Mouse (Mus musculus) intestine, embryonic 16.5 days (tissue): Measurements from ENCODE around the gene Ap2b1. TPM values are rescaled to one million over a fixed set of nuclear protein-coding genes. Genes with fewer than 3 reads are reported as not detected.

Experiments
- ATAC-seq: fragments of 200-750 bp; cut with Nextera tagmentation; 2 replicates; pipeline ENCODE4 v1.8.0; 2017; ENCODE audit warnings: moderate TSS enrichment, moderate library complexity
- H3K27ac ChIP-seq: fragments of 300-500 bp; sonication (generic); 2 replicates; pipeline ENCODE4 v1.5.1; 2014; ENCODE audit warnings: mild to moderate bottlenecking, low read length
- H3K27me3 ChIP-seq: fragments of 300-500 bp; sonication (generic); replicated peaks from 2 replicates; pipeline ENCODE4 v1.6.1; 2014; ENCODE audit warnings: low read length, control low read depth, mixed read lengths; ENCODE audit not compliant: control insufficient read depth, insufficient read depth
- H3K36me3 ChIP-seq: fragments of 300-500 bp; sonication (generic); 2 replicates; pipeline ENCODE4 v1.6.1; 2014; ENCODE audit warnings: low read length, control low read depth; ENCODE audit not compliant: control insufficient read depth, insufficient read depth
- H3K4me1 ChIP-seq: fragments of 300-500 bp; sonication (generic); 2 replicates; pipeline ENCODE4 v1.6.1; 2014; ENCODE audit warnings: low read length, control low read depth, mixed read lengths; ENCODE audit not compliant: control insufficient read depth, insufficient read depth
- H3K4me2 ChIP-seq: fragments of 300-500 bp; sonication (generic); 2 replicates; pipeline ENCODE4 v1.6.1; 2014; ENCODE audit warnings: low read depth, low read length, control low read depth
- H3K4me3 ChIP-seq: fragments of 300-500 bp; sonication (generic); 2 replicates; pipeline ENCODE4 v1.5.1; 2014; ENCODE audit warnings: mild to moderate bottlenecking, low read length
- H3K9ac ChIP-seq: fragments of 300-500 bp; sonication (generic); 2 replicates; pipeline ENCODE4 v1.6.1; 2014; ENCODE audit warnings: low read depth, low read length
- H3K9me3 ChIP-seq: fragments of 300-500 bp; sonication (generic); 2 replicates; pipeline ENCODE4 v1.6.1; 2016; ENCODE audit warnings: low read length, control low read depth; ENCODE audit not compliant: control insufficient read depth
- WGBS: fragments of 180-500 bp; shearing (Covaris S2); extraction: QIAGEN DNeasy Blood & Tissue Kit; methylation state at CpG from one replicate; pipeline ENCODE4 v1.1.7; 2014; 5-methylcytosine and 5-hydroxymethylcytosine counted together
- polyA plus RNA-seq: library from polyadenylated mRNA; unstranded; fragments of >200 nt; fragmentation: Nextera tagmentation; extraction: Ambion mirVana; gene quantifications from 2 replicates; pipeline ENCODE4 v1.2.1, GENCODE M21; 2015

Gene Ap2b1
- polyA plus RNA-seq, 1 experiment from 2014 or later = 46.3 TPM

GRCm38 (mm10) chr11:83279024-83279423, 19.8 kb upstream of the Ap2b1 start:
- Histone ChIP-seq H3K27ac (no peak overlapping the region), H3K36me3 (no peaks in the 10 kb centered on the region), H3K4me1 (no peaks in the 10 kb centered on the region; the same call in 1 of the 2 replicates), H3K27me3 (no peaks in the 10 kb centered on the region), H3K4me2 (no peak overlapping the region), H3K4me3 (no peak overlapping the region), H3K9ac (no peak overlapping the region), H3K9me3 (no peaks in the 10 kb centered on the region)
- no peak for ATAC-seq
- WGBS = 83% methylated on average over 4 of the region's 4 CpGs

- no peak for ATAC-seq
- WGBS = 61% methylated on average over 6 of the region's 6 CpGs
- H3K4me1 ChIP-seq = no peaks in the 10 kb centered on the region; the same call in 1 of the 2 replicates
- H3K36me3 ChIP-seq = no peaks in the 10 kb centered on the region
- no peak overlapping the region for H3K9ac ChIP-seq
- no peaks in the 10 kb centered on the region for H3K27me3 ChIP-seq
- H3K4me2 ChIP-seq = no peak overlapping the region
- no peaks in the 10 kb centered on the region for H3K9me3 ChIP-seq
- no peak overlapping the region for H3K4me3 ChIP-seq
- no peak overlapping the region for H3K27ac ChIP-seq
These were observed 19.1 kb upstream of the Ap2b1 start for GRCm38 (mm10) chr11:83279691-83280090.

- no peaks in the 10 kb centered on the region for H3K27me3 ChIP-seq
- H3K27ac ChIP-seq = no peak overlapping the region
- WGBS = 49% methylated on average over 2 of the region's 2 CpGs
These were observed 16.7 kb upstream of the Ap2b1 start for GRCm38 (mm10) chr11:83282084-83282483.

GRCm38 (mm10) chr11:83285627-83286026, 13.2 kb upstream of the Ap2b1 start:
- no peak overlapping the region for H3K4me3 ChIP-seq
- no peak overlapping the region for H3K9ac ChIP-seq
- ATAC-seq = no peak
- 90% methylated on average over 4 of the region's 4 CpGs for WGBS
- H3K4me2 ChIP-seq = no peak overlapping the region
- H3K4me1 ChIP-seq = no peaks in the 10 kb centered on the region; the same call in 1 of the 2 replicates
- no peaks in the 10 kb centered on the region for H3K9me3 ChIP-seq
- no peaks in the 10 kb centered on the region for H3K27me3 ChIP-seq
- H3K36me3 ChIP-seq = no peaks in the 10 kb centered on the region
- no peak overlapping the region for H3K27ac ChIP-seq

More at GRCm38 (mm10) chr11:83282084-83282483, 16.7 kb upstream of the Ap2b1 start:
- H3K4me2 ChIP-seq = no peak overlapping the region
- no peak overlapping the region for H3K4me3 ChIP-seq
- no peak for ATAC-seq
- H3K9ac ChIP-seq = no peak overlapping the region
- no peaks in the 10 kb centered on the region for H3K36me3 ChIP-seq
- no peaks in the 10 kb centered on the region for H3K4me1 ChIP-seq
- H3K9me3 ChIP-seq = no peaks in the 10 kb centered on the region

- H3K4me3 ChIP-seq = no peak within 1 kb of the TSS
- no peak within 1 kb of the TSS for H3K9ac ChIP-seq
- H3K4me2 ChIP-seq = no peak within 1 kb of the TSS
- H3K27me3 ChIP-seq = no peaks in the 10 kb centered on the region
- no peaks in the 10 kb centered on the region for H3K36me3 ChIP-seq
- 67% methylated on average over 1 of the region's 1 CpGs for WGBS
- ATAC-seq = no peak
- H3K9me3 ChIP-seq = no peaks in the 10 kb centered on the region
- H3K4me1 ChIP-seq = peaks cover 4% of the 10 kb centered on the region; the same call in 1 of the 2 replicates
- no peak within 1 kb of the TSS for H3K27ac ChIP-seq
These were observed 12.3 kb upstream of the Ap2b1 start, which contains the start of gene Slfn14 for GRCm38 (mm10) chr11:83286566-83286965. Slfn14 (minus strand) TSS chr11:83286726.

- H3K4me3 ChIP-seq = no peak overlapping the region
- no peak for ATAC-seq
- WGBS = 90% methylated on average over 5 of the region's 5 CpGs
These were observed 9.8 kb upstream of the Ap2b1 start for GRCm38 (mm10) chr11:83289036-83289435.

GRCm38 (mm10) chr11:83289633-83290032, 9.2 kb upstream of the Ap2b1 start:
- Histone ChIP-seq H3K4me3 (no peak overlapping the region), H3K36me3 (no peaks in the 10 kb centered on the region), H3K27me3 (no peaks in the 10 kb centered on the region), H3K9ac (no peak overlapping the region), H3K4me2 (no peak overlapping the region), H3K27ac (no peak overlapping the region), H3K9me3 (no peaks in the 10 kb centered on the region), H3K4me1 (peaks cover 13% of the 10 kb centered on the region)
- 80% methylated on average over 2 of the region's 2 CpGs for WGBS
- no peak for ATAC-seq

More at GRCm38 (mm10) chr11:83289036-83289435, 9.8 kb upstream of the Ap2b1 start:
- H3K36me3 ChIP-seq = no peaks in the 10 kb centered on the region
- H3K9ac ChIP-seq = no peak overlapping the region
- H3K27me3 ChIP-seq = no peaks in the 10 kb centered on the region
- H3K27ac ChIP-seq = no peak overlapping the region
- H3K9me3 ChIP-seq = no peaks in the 10 kb centered on the region
- H3K4me2 ChIP-seq = no peak overlapping the region
- H3K4me1 ChIP-seq = peaks cover 13% of the 10 kb centered on the region

GRCm38 (mm10) chr11:83291375-83292250, 7.2 kb upstream of the Ap2b1 start:
- no peaks in the 10 kb centered on the region for H3K27me3 ChIP-seq
- no peaks in the 10 kb centered on the region for H3K9me3 ChIP-seq
- H3K27ac ChIP-seq = peak overlapping the region; percentile 74
- H3K4me1 ChIP-seq = peaks cover 17% of the 10 kb centered on the region
- H3K4me2 ChIP-seq = peak overlapping the region; percentile 75
- ATAC-seq = peak; percentile 99
- under 1% methylated on average over 38 of the region's 38 CpGs for WGBS
- peak overlapping the region; percentile 79 for H3K9ac ChIP-seq
- no peaks in the 10 kb centered on the region; the same call in 1 of the 2 replicates for H3K36me3 ChIP-seq
- H3K4me3 ChIP-seq = peak overlapping the region; percentile 71

GRCm38 (mm10) chr11:83292251-83292587, 6.6 kb upstream of the Ap2b1 start:
- no peak overlapping the region; the same call in 1 of the 2 replicates for H3K27ac ChIP-seq
- peak overlapping the region; percentile 79 for H3K9ac ChIP-seq
- H3K4me1 ChIP-seq = peaks cover 19% of the 10 kb centered on the region
- H3K4me2 ChIP-seq = peak overlapping the region; percentile 75
- no peaks in the 10 kb centered on the region for H3K9me3 ChIP-seq
- WGBS = 0% methylated on average over 5 of the region's 5 CpGs
- no peaks in the 10 kb centered on the region; the same call in 1 of the 2 replicates for H3K36me3 ChIP-seq
- H3K27me3 ChIP-seq = no peaks in the 10 kb centered on the region
- no peak for ATAC-seq
- peak overlapping the region; percentile 71 for H3K4me3 ChIP-seq
